Mouse (Mus musculus) liver, postnatal 0 days (tissue): ENCODE measurements around the gene Pkm. TPM values are rescaled to one million over a fixed set of nuclear protein-coding genes. Genes with fewer than 3 reads are reported as not detected.

Experiments used
- ATAC-seq: fragments of 200-750 bp; cut with Nextera tagmentation; 2 replicates; pipeline ENCODE4 v1.8.0; 2017; ENCODE audit warnings: mild to moderate bottlenecking, moderate library complexity
- DNase-seq: peaks from one replicate; pipeline ENCODE4 v3.0.0-alpha.2; 2016
- H3K27ac ChIP-seq: fragments of 300-500 bp; sonication (generic); 2 replicates; pipeline ENCODE4 v1.5.1; 2014; ENCODE audit warnings: antibody characterized with exemption, moderate library complexity, mild to moderate bottlenecking, low read depth
- H3K27me3 ChIP-seq: fragments of 300-500 bp; sonication (generic); 2 replicates; pipeline ENCODE4 v1.6.1; 2014; ENCODE audit warnings: low read length, control low read depth, mixed read lengths; ENCODE audit not compliant: insufficient read depth
- H3K36me3 ChIP-seq: fragments of 300-500 bp; sonication (generic); replicated peaks from 2 replicates; pipeline ENCODE4 v1.6.1; 2014; ENCODE audit warnings: mild to moderate bottlenecking, control low read depth, low read length, moderate library complexity, mixed read lengths; ENCODE audit not compliant: insufficient read depth
- H3K4me1 ChIP-seq: fragments of 300-500 bp; sonication (generic); 2 replicates; pipeline ENCODE4 v1.6.1; 2014; ENCODE audit warnings: antibody characterized with exemption, mild to moderate bottlenecking, control low read depth; ENCODE audit not compliant: insufficient read depth
- H3K4me2 ChIP-seq: fragments of 300-500 bp; sonication (generic); 2 replicates; pipeline ENCODE4 v1.6.1; 2014; ENCODE audit warnings: low read depth, mild to moderate bottlenecking, low read length, moderate library complexity, mixed read lengths
- H3K4me3 ChIP-seq: fragments of 300-500 bp; sonication (generic); 2 replicates; pipeline ENCODE4 v1.5.1; 2014; ENCODE audit warnings: low read depth, low read length
- H3K9ac ChIP-seq: fragments of 300-500 bp; sonication (generic); replicated peaks from 2 replicates; pipeline ENCODE4 v1.6.1; 2014; ENCODE audit warnings: mild to moderate bottlenecking, moderate library complexity
- H3K9me3 ChIP-seq: fragments of 300-500 bp; sonication (generic); 2 replicates; pipeline ENCODE4 v1.6.1; 2016; ENCODE audit warnings: mild to moderate bottlenecking, control low read depth, low read length, mixed read lengths
- CTCF ChIP-seq: sonication (generic); IDR thresholded peaks from 2 replicates; pipeline ENCODE4 v1.5.1; 2016; ENCODE audit warnings: antibody characterized with exemption, low read depth
- EP300 ChIP-seq: IDR thresholded peaks from 2 replicates; pipeline ENCODE4 v1.6.1; 2016; ENCODE audit warnings: antibody characterized with exemption, low read depth, mild to moderate bottlenecking
- WGBS: fragments of 180-500 bp; shearing (Covaris S2); extraction: QIAGEN DNeasy Blood & Tissue Kit; methylation state at CpG from one replicate; pipeline ENCODE4 v1.1.7; 2014; ENCODE audit not compliant: insufficient replicate concordance; 5-methylcytosine and 5-hydroxymethylcytosine counted together
- polyA plus RNA-seq: library from polyadenylated mRNA; unstranded; fragments of >200 nt; fragmentation: Nextera tagmentation; extraction: Ambion mirVana; gene quantifications from 2 replicates; pipeline ENCODE4 v1.2.1, GENCODE M21; 2015

The Pkm gene
- 108 and 117 TPM in 2 replicates for polyA plus RNA-seq

DNA sequence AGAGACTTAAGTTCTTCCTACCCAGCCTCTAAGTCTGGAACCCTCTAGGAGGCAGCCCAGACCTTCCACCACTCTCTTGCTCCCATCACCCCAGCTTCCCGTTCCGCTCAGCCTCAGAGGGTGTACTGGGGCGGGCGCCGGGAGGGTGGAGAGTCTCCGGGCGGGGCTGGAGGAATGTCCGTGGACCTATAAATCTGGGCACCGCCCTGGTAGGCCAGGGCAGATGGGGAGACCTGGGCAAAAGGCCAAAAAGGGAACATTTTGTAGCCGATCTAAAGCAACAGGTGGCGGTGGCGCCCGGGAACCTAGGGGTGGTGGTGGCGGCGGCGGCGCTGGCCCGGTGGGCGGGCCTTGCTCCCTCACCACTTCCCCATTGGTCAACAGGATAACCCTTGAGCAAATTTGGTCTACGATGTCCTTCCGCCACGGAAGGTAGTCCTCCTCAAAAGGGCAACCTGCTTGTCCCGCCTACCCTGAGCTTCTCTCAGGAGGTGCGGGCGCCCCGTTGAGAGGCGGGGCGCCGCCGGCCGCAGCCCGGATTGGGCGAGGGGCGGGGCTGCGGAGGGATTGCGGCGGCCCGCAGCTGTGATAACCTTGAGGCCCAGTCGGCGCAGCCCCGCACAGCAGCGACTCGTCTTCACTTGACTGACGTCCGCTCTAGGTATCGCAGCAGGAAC is at the start of gene Pkm:
Gene Pkm (plus strand): TSS at position 411 of the 677 bp plus-strand sequence.
- WGBS: under 1% methylated on average over 44 of the region's 46 CpGs
- TF ChIP-seq CTCF (peak; percentile 31; the same call in 1 of the 2 replicates), EP300 (peak; percentile 35; the same call in 1 of the 2 replicates)
- DNase-seq: peak; percentile 89
- Histone ChIP-seq H3K4me2 (peak within 1 kb of the TSS; percentile 68), H3K9me3 (no peaks in the 10 kb centered on the region), H3K27ac (peak within 1 kb of the TSS; percentile 90), H3K4me1 (peaks cover 13% of the 10 kb centered on the region), H3K9ac (peak within 1 kb of the TSS; percentile 39), H3K36me3 (no peaks in the 10 kb centered on the region; the same call in 1 of the 2 replicates), H3K4me3 (peak within 1 kb of the TSS; percentile 59), H3K27me3 (peaks cover 65% of the 10 kb centered on the region)
- ATAC-seq: peak; percentile 80

DNA sequence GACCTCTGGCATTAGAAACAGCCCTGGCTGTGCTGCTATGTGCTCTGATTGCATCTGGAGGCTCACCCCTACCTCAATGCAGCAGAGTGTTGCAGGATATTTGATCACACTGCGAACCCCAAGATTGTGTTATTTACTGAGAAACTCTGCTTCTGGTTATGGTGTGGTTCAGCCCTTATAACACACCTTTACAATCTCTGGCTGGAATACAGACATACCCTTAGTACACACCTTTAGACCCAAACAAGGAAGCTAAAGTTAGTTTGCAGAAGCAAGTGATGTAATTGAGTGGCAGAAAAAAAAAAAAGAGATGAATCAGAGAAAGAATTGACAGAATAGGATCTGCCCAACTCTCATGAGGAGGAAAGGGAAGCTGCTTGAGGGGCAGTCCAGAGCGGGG is 45.2 kb upstream of the Pkm start:
- Histone ChIP-seq H3K4me1 (no peaks in the 10 kb centered on the region), H3K9ac (no peak overlapping the region), H3K27ac (no peak overlapping the region), H3K4me3 (no peak overlapping the region), H3K4me2 (no peak overlapping the region), H3K36me3 (no peaks in the 10 kb centered on the region), H3K27me3 (peaks cover 19% of the 10 kb centered on the region; the same call in 1 of the 2 replicates), H3K9me3 (no peaks in the 10 kb centered on the region)
- TF ChIP-seq CTCF: no peak
- no peak for TF ChIP-seq EP300
- no peak for ATAC-seq
- WGBS: 77% methylated on average over 2 of the region's 2 CpGs
- DNase-seq: no peak

DNA sequence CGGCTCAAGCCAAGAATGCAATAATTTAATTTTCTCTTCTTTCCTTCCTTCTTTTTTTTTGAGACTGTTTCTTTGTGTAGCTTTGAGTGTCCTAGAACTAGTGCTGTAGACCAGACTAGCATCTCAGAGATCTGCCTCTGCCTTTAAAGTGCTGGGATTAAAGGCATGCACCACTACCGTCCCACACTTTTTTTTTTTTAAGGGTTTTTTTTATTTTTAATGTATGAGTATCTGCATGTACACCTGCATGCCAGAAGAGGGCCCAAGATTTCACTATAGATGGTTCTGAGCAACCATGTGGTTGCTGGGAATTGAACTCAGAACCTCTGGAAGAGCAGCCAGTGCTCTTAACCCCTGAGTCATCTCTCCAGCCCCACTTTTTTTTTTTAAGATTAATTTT is 40.4 kb upstream of the Pkm start:
- peaks cover 8% of the 10 kb centered on the region; the same call in 1 of the 2 replicates for H3K27me3 ChIP-seq
- H3K27ac ChIP-seq: no peak overlapping the region
- no peak for DNase-seq
- no peak for ATAC-seq
- H3K4me2 ChIP-seq: no peak overlapping the region
- no peaks in the 10 kb centered on the region for H3K9me3 ChIP-seq
- H3K36me3 ChIP-seq: no peaks in the 10 kb centered on the region
- no peak for TF ChIP-seq EP300
- no peak for TF ChIP-seq CTCF
- H3K9ac ChIP-seq: no peak overlapping the region
- 84% methylated on average over 2 of the region's 2 CpGs for WGBS
- H3K4me3 ChIP-seq: no peak overlapping the region
- H3K4me1 ChIP-seq: peaks cover 12% of the 10 kb centered on the region

DNA sequence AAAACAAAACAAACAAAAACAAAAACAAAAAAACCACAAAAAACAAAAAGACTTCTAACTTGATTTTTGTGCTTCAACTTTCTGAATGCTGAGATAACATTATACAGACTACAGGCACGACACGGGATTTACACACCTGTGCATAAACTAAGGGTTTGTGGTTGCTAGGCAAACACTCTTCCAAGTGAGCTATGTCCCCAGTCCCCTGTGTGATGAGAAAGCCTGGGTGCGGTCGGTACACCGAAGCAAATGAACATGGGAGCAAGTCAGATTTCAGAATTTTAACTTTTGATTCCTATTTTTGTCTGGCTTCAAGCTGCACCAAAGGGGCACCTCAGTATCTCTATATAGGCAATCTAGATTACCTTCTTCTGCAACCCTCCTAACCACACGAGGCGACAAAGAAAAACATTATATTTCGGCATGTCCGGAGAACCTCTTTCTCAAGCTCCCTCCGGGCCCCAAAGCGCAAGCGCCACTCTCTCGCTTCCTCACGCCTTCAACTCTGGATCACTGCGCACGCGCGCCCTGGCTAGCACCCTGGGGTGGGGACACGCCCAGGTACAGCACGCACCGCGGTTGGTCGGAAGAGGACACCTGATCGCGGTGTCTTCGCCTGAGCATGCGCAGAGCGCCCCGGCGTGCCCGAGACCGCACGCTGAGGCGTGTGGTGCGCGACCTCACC is 39.4 kb upstream of the Pkm start, which contains the start of gene Parp6:
Gene Parp6 (plus strand): TSS at position 663 of the 685 bp plus-strand sequence.
- TF ChIP-seq EP300: no peak
- no peak; the same call in 1 of the 2 replicates for TF ChIP-seq CTCF
- peak; percentile 100 for DNase-seq
- H3K36me3 ChIP-seq: no peaks in the 10 kb centered on the region
- ATAC-seq: peak; percentile 100
- H3K9me3 ChIP-seq: no peaks in the 10 kb centered on the region
- H3K4me1 ChIP-seq: peaks cover 12% of the 10 kb centered on the region
- H3K4me2 ChIP-seq: peak within 1 kb of the TSS; percentile 94
- H3K9ac ChIP-seq: peak within 1 kb of the TSS; percentile 69
- peaks cover 5% of the 10 kb centered on the region; the same call in 1 of the 2 replicates for H3K27me3 ChIP-seq
- H3K4me3 ChIP-seq: peak within 1 kb of the TSS; percentile 81
- 1% methylated on average over 36 of the region's 36 CpGs for WGBS
- peak within 1 kb of the TSS; percentile 31 for H3K27ac ChIP-seq

DNA sequence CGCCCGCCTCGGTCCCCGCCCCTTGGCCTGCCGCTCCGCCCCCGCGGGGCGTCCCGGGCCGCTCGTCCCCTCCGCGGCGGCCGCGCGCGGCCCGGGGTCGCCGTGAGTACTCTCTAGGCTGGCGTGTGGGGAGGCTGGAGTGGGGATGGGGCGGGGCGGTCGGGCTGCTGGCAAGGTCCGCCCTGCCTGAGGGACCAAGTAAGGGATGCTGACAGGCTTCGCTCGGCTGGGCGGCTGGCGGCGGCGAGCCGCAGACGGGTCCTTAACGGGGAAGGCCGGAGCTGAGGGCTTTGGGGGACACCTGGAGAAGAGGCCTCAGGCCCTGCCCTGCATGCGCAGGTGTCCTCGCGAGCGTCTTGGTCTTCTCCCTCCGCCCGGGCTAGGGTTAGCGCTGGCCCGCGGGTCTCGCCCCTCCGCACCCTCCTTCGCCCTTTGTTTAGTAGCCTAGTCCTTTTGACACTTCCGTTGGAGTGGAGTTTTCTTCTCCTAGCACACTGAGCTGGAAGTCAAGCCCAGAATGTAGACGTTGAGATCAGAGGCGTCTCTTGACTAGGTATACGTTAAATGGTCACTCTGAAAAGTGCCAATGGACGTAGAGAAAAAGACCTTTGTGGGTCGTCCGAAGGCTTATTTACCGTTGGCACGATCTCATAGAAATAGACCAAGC is 38.7 kb upstream of the Pkm start:
- Histone ChIP-seq H3K27ac (peak overlapping the region; percentile 30), H3K4me1 (peaks cover 12% of the 10 kb centered on the region), H3K9ac (peak overlapping the region; percentile 69), H3K36me3 (peaks cover 2% of the 10 kb centered on the region; the same call in 1 of the 2 replicates), H3K27me3 (no peaks in the 10 kb centered on the region), H3K4me2 (peak overlapping the region; percentile 94), H3K4me3 (peak overlapping the region; percentile 81), H3K9me3 (no peaks in the 10 kb centered on the region)
- TF ChIP-seq EP300 (no peak), CTCF (no peak)
- no peak for DNase-seq
- WGBS: under 1% methylated on average over 55 of the region's 58 CpGs
- no peak; the same call in 1 of the 2 replicates for ATAC-seq

DNA sequence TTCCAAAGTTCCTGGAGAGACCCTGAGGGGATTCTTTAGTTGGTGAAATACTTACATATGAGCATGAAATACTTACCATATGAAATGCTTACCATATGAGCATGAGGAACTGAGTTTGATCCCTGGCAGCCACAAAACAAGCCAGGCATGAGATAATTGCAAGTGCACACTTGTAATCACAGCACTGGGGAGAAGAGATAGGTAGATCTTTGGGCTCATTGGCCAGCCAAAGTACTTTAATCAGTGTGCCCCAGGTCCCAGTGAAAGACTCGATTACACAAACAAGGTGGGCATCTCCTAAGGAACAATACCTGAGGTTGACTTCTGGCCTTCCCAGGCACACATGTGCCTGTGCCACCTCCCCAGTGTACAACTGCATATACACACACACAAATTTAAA is 17.8 kb upstream of the Pkm start:
- DNase-seq (no peak), ATAC-seq (no peak)
- H3K4me2 ChIP-seq: no peak overlapping the region
- no peaks in the 10 kb centered on the region for H3K27me3 ChIP-seq
- WGBS: 55% methylated on average over 1 of the region's 1 CpGs
- H3K9me3 ChIP-seq: no peaks in the 10 kb centered on the region
- peaks cover 34% of the 10 kb centered on the region for H3K36me3 ChIP-seq
- H3K4me1 ChIP-seq: no peaks in the 10 kb centered on the region
- no peak overlapping the region for H3K4me3 ChIP-seq
- no peak overlapping the region for H3K9ac ChIP-seq
- H3K27ac ChIP-seq: no peak overlapping the region
- no peak for TF ChIP-seq EP300
- no peak for TF ChIP-seq CTCF
